Mouse (Mus musculus): ENCODE measurements around the gene Gpr3. TPM values are rescaled to one million over a fixed set of nuclear protein-coding genes. Genes with fewer than 3 reads are reported as not detected.

Gene Gpr3
- total RNA-seq, 1 experiment from 2014 or later = 0.50 TPM

- ATAC-seq (replicated peaks in 1 of 2; ENCODE audit: insufficient read depth in 1 of 2, low FRiP score in 2 of 2, low TSS enrichment in 1 of 2, low read depth in 1 of 2, poor library complexity in 2 of 2, severe bottlenecking in 2 of 2) = no peak
Measured at GRCm38 (mm10) chr4:133184898-133185665, 27.3 kb downstream of the Gpr3 start.

GRCm38 (mm10) chr4:133184031-133184897, 28.1 kb downstream of the Gpr3 start:
- ATAC-seq (replicated peaks in 1 of 2; ENCODE audit: insufficient read depth in 1 of 2, low FRiP score in 2 of 2, low TSS enrichment in 1 of 2, low read depth in 1 of 2, poor library complexity in 2 of 2, severe bottlenecking in 2 of 2) = no peak

- ATAC-seq (replicated peaks in 1 of 2; ENCODE audit: insufficient read depth in 1 of 2, low FRiP score in 2 of 2, low TSS enrichment in 1 of 2, low read depth in 1 of 2, poor library complexity in 2 of 2, severe bottlenecking in 2 of 2) = no peak
Measured at GRCm38 (mm10) chr4:133182439-133183033, 29.8 kb downstream of the Gpr3 start.

GRCm38 (mm10) chr4:133179258-133179657, 33.1 kb downstream of the Gpr3 start:
- no peak for ATAC-seq (replicated peaks in 1 of 2; ENCODE audit: insufficient read depth in 1 of 2, low FRiP score in 2 of 2, low TSS enrichment in 1 of 2, low read depth in 1 of 2, poor library complexity in 2 of 2, severe bottlenecking in 2 of 2)

GRCm38 (mm10) chr4:133178305-133178704, 34.0 kb downstream of the Gpr3 start:
- no peak for ATAC-seq (replicated peaks in 1 of 2; ENCODE audit: insufficient read depth in 1 of 2, low FRiP score in 2 of 2, low TSS enrichment in 1 of 2, low read depth in 1 of 2, poor library complexity in 2 of 2, severe bottlenecking in 2 of 2)

GRCm38 (mm10) chr4:133176761-133177403, 35.5 kb downstream of the Gpr3 start:
- ATAC-seq (replicated peaks in 1 of 2; ENCODE audit: insufficient read depth in 1 of 2, low FRiP score in 2 of 2, low TSS enrichment in 1 of 2, low read depth in 1 of 2, poor library complexity in 2 of 2, severe bottlenecking in 2 of 2) = no peak

GRCm38 (mm10) chr4:133175998-133176760, 36.2 kb downstream of the Gpr3 start:
- ATAC-seq (replicated peaks in 1 of 2; ENCODE audit: insufficient read depth in 1 of 2, low FRiP score in 2 of 2, low TSS enrichment in 1 of 2, low read depth in 1 of 2, poor library complexity in 2 of 2, severe bottlenecking in 2 of 2) = no peak

GRCm38 (mm10) chr4:133175274-133175673, 37.1 kb downstream of the Gpr3 start:
- no peak for ATAC-seq (replicated peaks in 1 of 2; ENCODE audit: insufficient read depth in 1 of 2, low FRiP score in 2 of 2, low TSS enrichment in 1 of 2, low read depth in 1 of 2, poor library complexity in 2 of 2, severe bottlenecking in 2 of 2)

- no peak for ATAC-seq (replicated peaks in 1 of 2; ENCODE audit: insufficient read depth in 1 of 2, low FRiP score in 2 of 2, low TSS enrichment in 1 of 2, low read depth in 1 of 2, poor library complexity in 2 of 2, severe bottlenecking in 2 of 2)
Measured at GRCm38 (mm10) chr4:133174361-133174760, 38.0 kb downstream of the Gpr3 start.

- ATAC-seq (replicated peaks in 1 of 2; ENCODE audit: insufficient read depth in 1 of 2, low FRiP score in 2 of 2, low TSS enrichment in 1 of 2, low read depth in 1 of 2, poor library complexity in 2 of 2, severe bottlenecking in 2 of 2) = no peak
Measured at GRCm38 (mm10) chr4:133172451-133172850, 39.9 kb downstream of the Gpr3 start.

- no peak for ATAC-seq (replicated peaks in 1 of 2; ENCODE audit: insufficient read depth in 1 of 2, low FRiP score in 2 of 2, low TSS enrichment in 1 of 2, low read depth in 1 of 2, poor library complexity in 2 of 2, severe bottlenecking in 2 of 2)
Measured at GRCm38 (mm10) chr4:133170616-133171015, 41.7 kb downstream of the Gpr3 start.

- peak; percentile 86 to 92 for ATAC-seq (replicated peaks in 1 of 2; ENCODE audit: insufficient read depth in 1 of 2, low FRiP score in 2 of 2, low TSS enrichment in 1 of 2, low read depth in 1 of 2, poor library complexity in 2 of 2, severe bottlenecking in 2 of 2)
Measured at GRCm38 (mm10) chr4:133170056-133170524, 42.2 kb downstream of the Gpr3 start.

- ATAC-seq (replicated peaks in 1 of 2; ENCODE audit: insufficient read depth in 1 of 2, low FRiP score in 2 of 2, low TSS enrichment in 1 of 2, low read depth in 1 of 2, poor library complexity in 2 of 2, severe bottlenecking in 2 of 2) = peak; percentile 78 to 87
Measured at GRCm38 (mm10) chr4:133169237-133170055, 42.9 kb downstream of the Gpr3 start.

GRCm38 (mm10) chr4:133166773-133167172, 45.6 kb downstream of the Gpr3 start:
- no peak for ATAC-seq (replicated peaks in 1 of 2; ENCODE audit: insufficient read depth in 1 of 2, low FRiP score in 2 of 2, low TSS enrichment in 1 of 2, low read depth in 1 of 2, poor library complexity in 2 of 2, severe bottlenecking in 2 of 2)

- ATAC-seq (replicated peaks in 1 of 2; ENCODE audit: insufficient read depth in 1 of 2, low FRiP score in 2 of 2, low TSS enrichment in 1 of 2, low read depth in 1 of 2, poor library complexity in 2 of 2, severe bottlenecking in 2 of 2) = no peak
Measured at GRCm38 (mm10) chr4:133162196-133162595, 50.1 kb downstream of the Gpr3 start.

- no peak for ATAC-seq (replicated peaks in 1 of 2; ENCODE audit: insufficient read depth in 1 of 2, low FRiP score in 2 of 2, low TSS enrichment in 1 of 2, low read depth in 1 of 2, poor library complexity in 2 of 2, severe bottlenecking in 2 of 2)
Measured at GRCm38 (mm10) chr4:133160821-133161220, 51.5 kb downstream of the Gpr3 start.

All from hematopoietic stem cell, adult 5-6 weeks (primary cell).